In genomic region chr6:54279391-54279790, GRCm38 (mm10) we compare ENCODE assay signal across 17 mouse cellular contexts. TPM values are rescaled to one million over a fixed set of nuclear protein-coding genes. Genes with fewer than 3 reads are reported as not detected.
DNase-seq lines count a peak whose midpoint lies in the region; ATAC-seq and TF ChIP-seq lines count a peak whose summit lies in the region.
"Had no signal": no experiment of that assay in that cellular context is flagged by ENCODE, and none has a peak within 500 bp of the region (broad histone marks: within the 10 kb centered on the region; RNA-seq: fewer than 3 reads in every experiment).

No protein-coding gene starts in this region.

- no peaks in the 10 kb centered on the region for H3K9me3 ChIP-seq in kidney, embryonic 16.5 days (ENCODE audit: low read length)
- H3K9me3 ChIP-seq in kidney, postnatal 0 days (replicated peaks; ENCODE audit: low read length): no peaks in the 10 kb centered on the region
- H3K9me3 ChIP-seq: hindbrain, embryonic 12.5 days had no signal

- H3K4me3 ChIP-seq in kidney, embryonic 16.5 days (ENCODE audit: low read length): no peak overlapping the region
- no peak overlapping the region for H3K4me3 ChIP-seq in embryonic fibroblast, embryonic 13.5 days (ENCODE audit: insufficient read depth, low read length)
- no peak overlapping the region for H3K4me3 ChIP-seq in kidney, postnatal 0 days (replicated peaks; ENCODE audit: low read depth, low read length)
- H3K4me3 ChIP-seq: erythroblast, embryonic 14.5 days; hindbrain, embryonic 12.5 days had no signal

- H3K36me3 ChIP-seq in kidney, embryonic 16.5 days (ENCODE audit: insufficient read depth, low read length): no peaks in the 10 kb centered on the region
- no peaks in the 10 kb centered on the region for H3K36me3 ChIP-seq in kidney, postnatal 0 days (ENCODE audit: insufficient read depth, low read length)
- H3K36me3 ChIP-seq: hindbrain, embryonic 12.5 days had no signal

- ATAC-seq in kidney, embryonic 16.5 days (ENCODE audit: low FRiP score, low TSS enrichment): 0 out of 2 replicates have a peak, but pooled peaks have one; percentile 23
- ATAC-seq in kidney, postnatal 0 days (replicated peaks; ENCODE audit: low FRiP score, low read depth): no peak
- ATAC-seq: forebrain, embryonic 16.5 days; intestine, postnatal 0 days; midbrain, embryonic 16.5 days had no signal

- peaks cover 28% of the 10 kb centered on the region for H3K4me1 ChIP-seq in kidney, embryonic 16.5 days (ENCODE audit: insufficient read depth, low read length)
- peaks cover 10% of the 10 kb centered on the region for H3K4me1 ChIP-seq in embryonic fibroblast, embryonic 13.5 days (ENCODE audit: control insufficient read depth, insufficient read depth, low read length)
- peaks cover 22% of the 10 kb centered on the region for H3K4me1 ChIP-seq in kidney, postnatal 0 days (replicated peaks; ENCODE audit: insufficient read depth, low read length)

- peaks cover 4% of the 10 kb centered on the region; the same call in 1 of the 2 replicates for H3K27me3 ChIP-seq in kidney, embryonic 16.5 days (ENCODE audit: insufficient read depth, low read length)
- no peaks in the 10 kb centered on the region for H3K27me3 ChIP-seq in kidney, postnatal 0 days (ENCODE audit: insufficient read depth, low read length)
- H3K27me3 ChIP-seq: hindbrain, embryonic 12.5 days had no signal

- no peak overlapping the region; the same call in 1 of the 2 replicates for H3K27ac ChIP-seq in kidney, embryonic 16.5 days (ENCODE audit: low read length)
- 0 out of 2 replicates have a peak overlapping the region, but pooled peaks have one; percentile 1 for H3K27ac ChIP-seq in embryonic fibroblast, embryonic 13.5 days (ENCODE audit: insufficient read depth, low read length)
- H3K27ac ChIP-seq in kidney, postnatal 0 days: no peak overlapping the region
- H3K27ac ChIP-seq: hindbrain, embryonic 12.5 days had no signal

- 17% methylated on average over 11 of the region's 11 CpGs for WGBS in kidney, embryonic 16.5 days
- WGBS in kidney, postnatal 0 days: 28% methylated on average over 11 of the region's 11 CpGs

- TF ChIP-seq CTCF in embryonic fibroblast, embryonic 13.5 days (IDR thresholded peaks at IDR 0.05; ENCODE audit: borderline replicate concordance, insufficient read depth, low read length): no peak
- no peak for TF ChIP-seq CTCF in kidney, postnatal 0 days (IDR thresholded peaks at IDR 0.05; ENCODE audit: low read depth)

- H3K9ac ChIP-seq in kidney, embryonic 16.5 days (replicated peaks; ENCODE audit: low read length): no peak overlapping the region
- H3K9ac ChIP-seq in kidney, postnatal 0 days (ENCODE audit: low read depth, low read length): no peak overlapping the region
- H3K9ac ChIP-seq: hindbrain, embryonic 12.5 days had no signal

- no peak for TF ChIP-seq POLR2A in embryonic fibroblast, embryonic 13.5 days (IDR thresholded peaks at IDR 0.05; ENCODE audit: low read depth, low read length)

- DNase-seq in embryo, embryonic 11 days: peak; percentile 38
- DNase-seq in embryo, embryonic 9.5 days (ENCODE audit: extremely low spot score): no peak
- DNase-seq in kidney, adult 18-20 months: no peak
- peak; percentile 64 for DNase-seq in kidney, postnatal 0 days (ENCODE audit: low spot score)
- no peak for DNase-seq in cerebellum, postnatal 10 days
- DNase-seq in right cerebral cortex, adult 2 months (ENCODE audit: low spot score in 2 of 2): no peak
- DNase-seq: cerebellum, adult 11-12 months; gastrocnemius, postnatal 10 days; lung, adult 2 months; right cerebral cortex, adult 18-20 months had no signal

- no peak overlapping the region for H3K4me2 ChIP-seq in kidney, embryonic 16.5 days (replicated peaks; ENCODE audit: low read depth, low read length)
- no peak overlapping the region for H3K4me2 ChIP-seq in kidney, postnatal 0 days (ENCODE audit: low read length)
- H3K4me2 ChIP-seq: hindbrain, embryonic 12.5 days had no signal

RNA-seq across cellular contexts. Expression of gene Prr15, which starts 46.2 kb away (rescaled TPM):
- polyA plus RNA-seq in kidney, embryonic 16.5 days (2015; fragmentation: Nextera tagmentation; extraction: Ambion mirVana): 8.9 and 9.2 TPM in 2 replicates
- polyA plus RNA-seq in embryonic fibroblast, embryonic 13.5 days (2011; ENCODE audit: insufficient read length, low read depth, missing spikeins): 0.35 TPM in 1 of 2 replicates, not detected in the other
- 12.1 and 12.3 TPM in 2 replicates for polyA plus RNA-seq in kidney, postnatal 0 days (2015; fragmentation: Nextera tagmentation; extraction: Ambion mirVana)
- polyA plus RNA-seq: erythroblast, embryonic 14.5 days had no signal

Comparison
In these comparisons a context has a peak if more than half of its experiments do, and no peak if none do; other contexts are left out.
1. DNase-seq: peak in embryo, embryonic 11 days (single experiment) and kidney, postnatal 0 days (single experiment); none in embryo, embryonic 9.5 days (single experiment), kidney, adult 18-20 months (single experiment), cerebellum, postnatal 10 days (0 of 2) and right cerebral cortex, adult 2 months (0 of 2).